Mouse (Mus musculus): ENCODE measurements at regions not wholly inside any gene's neighbourhood (a gene's known extent, or its start where the extent isn't known, plus 50 kb on each side); places are given as distances from the start of the nearest gene placed in this dataset.
"Not testable (repeated sequence)": the region's sequence is repeated elsewhere in the genome, so short reads cannot be mapped to it uniquely, and the experiment has no call there.

DNA sequence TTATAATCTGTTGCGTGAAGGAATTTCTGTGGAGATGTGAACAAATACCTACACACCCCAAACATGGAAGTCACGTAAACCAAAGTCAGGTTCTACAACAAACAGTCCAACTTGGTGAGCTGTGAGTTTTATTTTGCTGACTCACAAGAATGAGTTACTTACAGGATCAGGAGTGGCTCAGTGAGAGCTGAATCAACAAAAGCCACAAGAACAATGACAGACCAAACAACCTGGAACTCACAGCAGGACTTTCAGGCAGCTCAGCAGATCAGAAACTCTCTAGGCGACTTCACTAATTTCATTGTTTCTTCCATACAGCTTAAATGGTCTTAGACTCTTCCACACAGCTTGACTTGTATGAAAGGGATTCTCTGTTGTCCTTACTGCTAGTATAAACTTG is 254.4 kb upstream of the Lrrc4c start:
- no peak for DNase-seq (ENCODE audit: low spot score)

GRCm38 (mm10) chr2:96108451-96108850 is 209.5 kb upstream of the Lrrc4c start:
- DNase-seq (ENCODE audit: low spot score): not testable (repeated sequence)

DNA sequence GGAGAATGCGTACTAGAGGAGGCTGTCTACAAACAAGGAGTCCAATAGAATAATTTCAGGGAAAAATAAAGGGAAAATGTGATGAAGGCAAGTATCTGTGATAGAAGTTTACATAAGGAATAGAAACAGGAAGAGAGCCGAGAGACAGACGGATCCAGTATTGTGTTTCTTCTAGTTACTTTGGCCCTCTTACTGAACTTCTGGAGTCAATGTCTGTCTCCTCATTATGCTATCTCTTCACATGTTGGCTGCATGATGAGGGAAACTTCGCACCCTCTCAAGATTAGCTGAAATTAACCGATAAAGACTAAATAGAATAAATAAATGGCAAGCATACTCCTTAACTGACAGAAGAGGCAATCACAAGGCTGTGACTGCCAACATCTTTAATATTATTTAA is 197.9 kb upstream of the Lrrc4c start:
- no peak for DNase-seq (ENCODE audit: low spot score)

DNA sequence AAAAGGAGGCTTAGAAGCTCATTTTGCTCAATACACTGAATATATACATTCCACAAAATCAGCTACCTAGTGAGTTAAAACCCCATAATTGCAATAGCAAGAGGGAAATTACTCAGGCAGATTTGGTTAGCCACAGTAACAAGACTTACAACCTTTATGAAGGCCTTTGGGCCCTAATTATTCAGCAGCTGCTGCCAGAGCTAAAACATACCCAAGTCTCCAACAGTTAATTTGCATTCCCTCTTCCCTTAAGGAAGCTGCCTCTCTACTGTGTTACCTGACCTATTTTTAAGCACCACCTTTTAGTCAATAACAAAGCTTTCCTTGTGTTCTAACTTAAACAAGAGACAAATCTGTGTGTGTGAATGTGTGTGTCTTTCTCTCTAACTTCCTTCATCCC is 179.4 kb upstream of the Lrrc4c start:
- DNase-seq (ENCODE audit: low spot score): no peak

DNA sequence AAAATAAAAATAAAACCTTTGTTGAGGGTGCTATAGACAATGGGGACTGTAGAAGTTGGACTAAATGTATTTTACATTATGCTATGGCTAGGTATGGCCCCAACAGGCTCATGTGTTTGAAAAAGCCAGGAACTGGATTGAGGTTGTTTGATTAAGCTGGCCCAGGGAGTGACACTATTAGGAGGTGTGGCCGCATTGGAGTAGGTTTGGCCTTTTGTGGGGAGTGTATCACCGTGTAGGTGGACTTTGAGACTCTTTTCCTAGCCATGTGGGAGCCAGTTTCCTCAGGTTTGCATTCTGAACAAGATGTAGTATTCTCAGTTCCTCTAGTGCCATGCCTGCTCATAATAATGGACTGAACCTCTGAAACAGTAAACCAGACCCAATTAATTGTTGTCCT is 162.7 kb upstream of the Lrrc4c start:
- DNase-seq (ENCODE audit: low spot score): no peak

- peak; percentile 9 for DNase-seq (ENCODE audit: low spot score)
These were observed 151.3 kb upstream of the Lrrc4c start for GRCm38 (mm10) chr2:96166624-96167023.
